Mouse (Mus musculus): ENCODE results near the gene Mrpl24. TPM values are rescaled to one million over a fixed set of nuclear protein-coding genes. Genes with fewer than 3 reads are reported as not detected.
"Not testable (repeated sequence)": the region's sequence is repeated elsewhere in the genome, so short reads cannot be mapped to it uniquely, and the experiment has no call there.

Gene Mrpl24
- polyA plus RNA-seq, 1 experiment: 207 TPM

GRCm38 (mm10) chr3:87899776-87900175, 19.5 kb upstream of the Mrpl24 start:
- TF ChIP-seq EP300 (IDR thresholded peaks at IDR 0.05; ENCODE audit: insufficient read depth, low read depth, low read length): no peak
- H3K9ac ChIP-seq (ENCODE audit: low read depth, poor library complexity, severe bottlenecking): no peak overlapping the region
- H3K9me3 ChIP-seq (replicated peaks; ENCODE audit: control insufficient read depth, insufficient read depth, low read length, poor library complexity, severe bottlenecking): no peaks in the 10 kb centered on the region
- H3K4me3 ChIP-seq (ENCODE audit: low read depth, low read length): no peak overlapping the region
- no peaks in the 10 kb centered on the region for H3K27me3 ChIP-seq (ENCODE audit: control insufficient read depth, insufficient read depth, low read length, poor library complexity, severe bottlenecking)
- no peaks in the 10 kb centered on the region for H3K4me1 ChIP-seq (ENCODE audit: control insufficient read depth, insufficient read depth, low read length)
- no peak overlapping the region for H3K27ac ChIP-seq (ENCODE audit: insufficient read depth, low read length)
- H3K36me3 ChIP-seq (ENCODE audit: control insufficient read depth, insufficient read depth, low read length, poor library complexity, severe bottlenecking): no peaks in the 10 kb centered on the region

- Histone ChIP-seq H3K36me3 (ENCODE audit: control insufficient read depth, insufficient read depth, low read length, poor library complexity, severe bottlenecking) (no peaks in the 10 kb centered on the region), H3K9me3 (replicated peaks; ENCODE audit: control insufficient read depth, insufficient read depth, low read length, poor library complexity, severe bottlenecking) (no peaks in the 10 kb centered on the region), H3K4me3 (ENCODE audit: low read depth, low read length) (no peak overlapping the region)
Observed at GRCm38 (mm10) chr3:87901036-87901624, 18.2 kb upstream of the Mrpl24 start.

DNA sequence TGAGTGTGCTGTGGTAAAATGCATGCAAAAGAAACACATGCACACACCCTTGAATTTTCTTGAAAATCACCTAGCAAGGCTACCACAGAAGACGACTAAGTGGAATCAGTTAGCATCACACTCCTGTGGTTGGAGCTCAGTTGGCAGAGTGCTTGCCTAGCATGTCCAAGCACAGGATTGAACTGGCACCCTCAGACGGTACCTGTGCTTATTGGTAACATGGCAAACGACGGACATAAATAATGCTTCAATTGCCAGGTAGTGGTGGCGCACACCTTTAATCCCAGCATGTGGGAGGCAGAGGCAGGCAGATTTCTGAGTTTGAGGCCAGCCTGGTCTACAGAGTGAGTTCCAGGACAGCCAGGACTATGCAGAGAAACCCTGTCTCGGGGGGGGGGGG, 17.3 kb upstream of the Mrpl24 start:
- H3K4me1 ChIP-seq (ENCODE audit: control insufficient read depth, insufficient read depth, low read length); H3K27me3 ChIP-seq (ENCODE audit: control insufficient read depth, insufficient read depth, low read length, poor library complexity, severe bottlenecking); H3K27ac ChIP-seq (ENCODE audit: insufficient read depth, low read length); H3K9me3 ChIP-seq (replicated peaks; ENCODE audit: control insufficient read depth, insufficient read depth, low read length, poor library complexity, severe bottlenecking); H3K9ac ChIP-seq (ENCODE audit: low read depth, poor library complexity, severe bottlenecking); H3K4me3 ChIP-seq (ENCODE audit: low read depth, low read length); H3K36me3 ChIP-seq (ENCODE audit: control insufficient read depth, insufficient read depth, low read length, poor library complexity, severe bottlenecking): not testable (repeated sequence)

More at GRCm38 (mm10) chr3:87901036-87901624, 18.2 kb upstream of the Mrpl24 start:
- no peak for TF ChIP-seq POLR2A (IDR thresholded peaks at IDR 0.05; ENCODE audit: insufficient read depth, low read length)
- TF ChIP-seq CTCF (IDR thresholded peaks at IDR 0.05; ENCODE audit: low read depth, low read length): no peak
- no peak for TF ChIP-seq EP300 (IDR thresholded peaks at IDR 0.05; ENCODE audit: insufficient read depth, low read depth, low read length)
- Histone ChIP-seq H3K27ac (ENCODE audit: insufficient read depth, low read length) (no peak overlapping the region), H3K27me3 (ENCODE audit: control insufficient read depth, insufficient read depth, low read length, poor library complexity, severe bottlenecking) (no peaks in the 10 kb centered on the region), H3K4me1 (ENCODE audit: control insufficient read depth, insufficient read depth, low read length) (no peaks in the 10 kb centered on the region), H3K9ac (ENCODE audit: low read depth, poor library complexity, severe bottlenecking) (no peak overlapping the region)

DNA sequence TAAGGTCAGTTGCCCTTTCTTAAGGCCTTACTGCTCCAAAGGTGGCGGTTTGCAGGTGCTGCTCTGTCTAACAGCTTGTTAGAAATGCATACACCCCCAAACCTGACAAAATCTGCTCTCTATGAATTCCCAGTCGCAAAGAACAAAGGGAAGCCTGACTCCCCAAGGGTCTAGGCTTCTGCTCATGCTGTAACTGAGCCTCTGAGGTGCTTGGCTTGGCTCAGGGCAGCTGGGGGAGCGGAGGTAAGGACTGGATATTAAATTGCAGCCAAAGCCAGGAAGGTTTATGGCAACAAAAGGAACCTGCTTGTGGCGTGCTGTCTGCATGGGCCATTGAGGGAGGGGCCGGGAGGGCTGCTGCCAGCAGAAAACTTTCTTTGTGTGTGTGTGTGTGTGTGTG, 15.5 kb upstream of the Mrpl24 start:
- Histone ChIP-seq H3K4me1 (ENCODE audit: control insufficient read depth, insufficient read depth, low read length) (no peaks in the 10 kb centered on the region), H3K4me3 (ENCODE audit: low read depth, low read length) (no peak overlapping the region), H3K27ac (ENCODE audit: insufficient read depth, low read length) (no peak overlapping the region), H3K9ac (ENCODE audit: low read depth, poor library complexity, severe bottlenecking) (peak overlapping the region; percentile 24; the same call in 1 of the 2 replicates), H3K9me3 (replicated peaks; ENCODE audit: control insufficient read depth, insufficient read depth, low read length, poor library complexity, severe bottlenecking) (no peaks in the 10 kb centered on the region), H3K27me3 (ENCODE audit: control insufficient read depth, insufficient read depth, low read length, poor library complexity, severe bottlenecking) (no peaks in the 10 kb centered on the region), H3K36me3 (ENCODE audit: control insufficient read depth, insufficient read depth, low read length, poor library complexity, severe bottlenecking) (no peaks in the 10 kb centered on the region)
- TF ChIP-seq CTCF (IDR thresholded peaks at IDR 0.05; ENCODE audit: low read depth, low read length) (no peak), EP300 (IDR thresholded peaks at IDR 0.05; ENCODE audit: insufficient read depth, low read depth, low read length) (no peak), POLR2A (IDR thresholded peaks at IDR 0.05; ENCODE audit: insufficient read depth, low read length) (no peak)

DNA sequence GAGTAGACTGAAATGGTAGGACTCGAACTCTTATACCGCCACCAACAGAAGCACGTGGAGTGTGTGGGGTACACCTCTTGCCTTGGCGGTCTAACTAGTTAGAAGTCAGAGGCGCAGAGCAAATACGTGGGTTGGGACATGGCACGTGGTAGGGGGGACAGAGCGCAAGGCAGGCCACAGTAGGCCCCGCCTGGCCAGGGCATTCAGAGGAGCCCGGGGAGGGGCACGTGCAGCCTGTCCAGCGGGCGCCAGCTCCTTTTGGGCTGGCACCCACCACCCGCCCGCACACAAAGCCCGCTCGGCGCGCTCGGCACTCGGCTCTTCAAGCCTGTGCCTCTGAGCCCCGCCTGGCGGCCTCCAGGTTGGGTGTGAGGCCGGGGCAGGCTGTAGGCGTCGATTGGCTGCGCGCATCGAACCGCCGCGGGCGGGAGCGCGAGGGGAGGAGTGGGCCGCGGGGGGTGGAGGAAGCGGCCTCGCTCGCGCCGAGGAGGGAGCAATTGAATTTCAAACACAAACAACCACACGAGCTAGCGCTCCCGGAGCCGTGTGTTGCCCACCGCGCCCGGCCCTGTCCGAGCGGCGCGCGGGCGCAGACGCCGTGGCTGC, 13.3 kb upstream of the Mrpl24 start, which contains the start of gene Hdgf:
Hdgf (plus strand) TSS at position 442 of the 606 bp plus-strand sequence.
- no peaks in the 10 kb centered on the region for H3K9me3 ChIP-seq (replicated peaks; ENCODE audit: control insufficient read depth, insufficient read depth, low read length, poor library complexity, severe bottlenecking)
- H3K27ac ChIP-seq (ENCODE audit: insufficient read depth, low read length): peak within 1 kb of the TSS; percentile 95
- H3K27me3 ChIP-seq (ENCODE audit: control insufficient read depth, insufficient read depth, low read length, poor library complexity, severe bottlenecking): no peaks in the 10 kb centered on the region
- TF ChIP-seq POLR2A (IDR thresholded peaks at IDR 0.05; ENCODE audit: insufficient read depth, low read length) (peak; percentile 25), CTCF (IDR thresholded peaks at IDR 0.05; ENCODE audit: low read depth, low read length) (no peak)
- peak within 1 kb of the TSS; percentile 86 for H3K4me3 ChIP-seq (ENCODE audit: low read depth, low read length)
- H3K36me3 ChIP-seq (ENCODE audit: control insufficient read depth, insufficient read depth, low read length, poor library complexity, severe bottlenecking): no peaks in the 10 kb centered on the region
- peak within 1 kb of the TSS; percentile 97 for H3K9ac ChIP-seq (ENCODE audit: low read depth, poor library complexity, severe bottlenecking)
- H3K4me1 ChIP-seq (ENCODE audit: control insufficient read depth, insufficient read depth, low read length): no peaks in the 10 kb centered on the region

GRCm38 (mm10) chr3:87906601-87906980, 12.7 kb upstream of the Mrpl24 start:
- Histone ChIP-seq H3K9me3 (replicated peaks; ENCODE audit: control insufficient read depth, insufficient read depth, low read length, poor library complexity, severe bottlenecking) (no peaks in the 10 kb centered on the region), H3K27ac (ENCODE audit: insufficient read depth, low read length) (peak overlapping the region; percentile 95; the same call in 1 of the 2 replicates), H3K27me3 (ENCODE audit: control insufficient read depth, insufficient read depth, low read length, poor library complexity, severe bottlenecking) (no peaks in the 10 kb centered on the region), H3K9ac (ENCODE audit: low read depth, poor library complexity, severe bottlenecking) (peak overlapping the region; percentile 97), H3K4me1 (ENCODE audit: control insufficient read depth, insufficient read depth, low read length) (no peaks in the 10 kb centered on the region), H3K4me3 (ENCODE audit: low read depth, low read length) (peak overlapping the region; percentile 86), H3K36me3 (ENCODE audit: control insufficient read depth, insufficient read depth, low read length, poor library complexity, severe bottlenecking) (no peaks in the 10 kb centered on the region)
- no peak for TF ChIP-seq CTCF (IDR thresholded peaks at IDR 0.05; ENCODE audit: low read depth, low read length)
- TF ChIP-seq EP300 (IDR thresholded peaks at IDR 0.05; ENCODE audit: insufficient read depth, low read depth, low read length): no peak
- no peak for TF ChIP-seq POLR2A (IDR thresholded peaks at IDR 0.05; ENCODE audit: insufficient read depth, low read length)

Data from ES-Bruce4 (cell line).